Mouse (Mus musculus) heart, postnatal 0 days (tissue): ENCODE data around the gene Smyd3.

ENCODE experiments used
- CTCF ChIP-seq: IDR thresholded peaks from 2 replicates; pipeline ENCODE4 v1.5.1; 2016; ENCODE audit warnings: antibody characterized with exemption, control low read depth, low read depth
- EP300 ChIP-seq: IDR thresholded peaks from 2 replicates; pipeline ENCODE4 v1.6.1; 2016; ENCODE audit warnings: antibody characterized with exemption, low read depth

GRCm38 (mm10) chr1:179114833-179115495 is 402.9 kb downstream of the Smyd3 start:
- TF ChIP-seq CTCF (no peak), EP300 (no peak)
